Mouse (Mus musculus): Measurements from ENCODE around the gene Hyal1. TPM values are rescaled to one million over a fixed set of nuclear protein-coding genes. Genes with fewer than 3 reads are reported as not detected.
A peak's percentile ranks its signal among the peaks of the same experiment; 100 is the strongest.

The Hyal1 gene
- polyA plus RNA-seq, 1 experiment: 8.3 TPM

DNA sequence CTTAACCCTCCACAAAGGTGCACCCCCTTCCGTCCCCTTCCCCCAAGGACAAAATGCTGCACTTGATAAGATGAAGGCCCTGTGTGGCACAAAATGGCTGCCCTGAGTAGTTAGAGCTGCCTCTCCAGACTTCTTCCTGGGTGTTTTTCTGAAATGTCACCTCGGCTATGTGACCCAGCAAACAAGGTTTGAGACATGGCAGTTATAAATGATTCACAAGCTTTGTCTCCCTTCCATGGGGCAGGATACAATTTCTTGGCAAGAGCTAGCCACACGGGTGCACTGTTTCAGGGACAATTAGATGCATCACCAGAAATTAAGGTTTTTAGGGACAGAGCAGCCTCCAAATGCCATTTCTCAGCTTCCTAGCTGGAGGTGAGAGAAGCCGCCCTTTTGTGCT is 36.3 kb upstream of the Hyal1 start:
- DNase-seq: no peak
- TF ChIP-seq CTCF (IDR thresholded peaks at IDR 0.05; ENCODE audit: borderline replicate concordance, control insufficient read depth, extremely low read depth, insufficient read depth, low read length, poor library complexity) (no peak), POLR2A (IDR thresholded peaks at IDR 0.05; ENCODE audit: control insufficient read depth, extremely low read depth, insufficient read depth, low read length, poor library complexity) (no peak)
- H3K4me3 ChIP-seq (ENCODE audit: control insufficient read depth, insufficient read depth, low read length): no peak overlapping the region
- H3K27me3 ChIP-seq (ENCODE audit: control insufficient read depth, insufficient read depth, low read length): no peaks in the 10 kb centered on the region
- H3K36me3 ChIP-seq (ENCODE audit: control insufficient read depth, insufficient read depth, low read length): peaks cover 17% of the 10 kb centered on the region
- H3K4me1 ChIP-seq (replicated peaks; ENCODE audit: control insufficient read depth, insufficient read depth, low read length): peaks cover 34% of the 10 kb centered on the region
- H3K27ac ChIP-seq (ENCODE audit: control insufficient read depth, insufficient read depth, low read length): no peak overlapping the region
- 87% methylated on average over 4 of the region's 4 CpGs for WGBS

DNA sequence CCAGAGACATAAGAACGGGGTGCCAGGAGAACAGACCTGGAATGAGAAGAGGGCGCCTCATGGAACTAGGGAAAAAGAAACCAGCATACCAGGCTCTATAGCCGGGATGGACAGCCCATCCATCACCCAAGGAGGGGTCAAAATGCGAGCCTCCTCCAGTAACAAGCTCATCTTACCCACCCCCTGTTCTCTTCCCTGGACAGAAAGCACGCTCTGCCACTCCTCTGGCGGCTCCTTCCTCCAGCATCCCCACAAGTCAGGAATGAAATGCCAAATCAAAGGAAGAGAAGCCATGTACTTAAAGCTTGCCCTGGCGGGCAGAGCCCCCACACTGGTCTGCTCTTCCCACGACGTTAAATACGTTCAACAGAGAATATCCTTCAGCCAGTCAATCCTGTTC is 35.7 kb upstream of the Hyal1 start:
- no peak for DNase-seq
- 71% methylated on average over 10 of the region's 10 CpGs for WGBS
- Histone ChIP-seq H3K4me3 (ENCODE audit: control insufficient read depth, insufficient read depth, low read length) (no peak overlapping the region), H3K27me3 (ENCODE audit: control insufficient read depth, insufficient read depth, low read length) (no peaks in the 10 kb centered on the region), H3K4me1 (replicated peaks; ENCODE audit: control insufficient read depth, insufficient read depth, low read length) (peaks cover 32% of the 10 kb centered on the region), H3K36me3 (ENCODE audit: control insufficient read depth, insufficient read depth, low read length) (peaks cover 17% of the 10 kb centered on the region), H3K27ac (ENCODE audit: control insufficient read depth, insufficient read depth, low read length) (no peak overlapping the region)
- TF ChIP-seq POLR2A (IDR thresholded peaks at IDR 0.05; ENCODE audit: control insufficient read depth, extremely low read depth, insufficient read depth, low read length, poor library complexity) (no peak), CTCF (IDR thresholded peaks at IDR 0.05; ENCODE audit: borderline replicate concordance, control insufficient read depth, extremely low read depth, insufficient read depth, low read length, poor library complexity) (no peak)

DNA sequence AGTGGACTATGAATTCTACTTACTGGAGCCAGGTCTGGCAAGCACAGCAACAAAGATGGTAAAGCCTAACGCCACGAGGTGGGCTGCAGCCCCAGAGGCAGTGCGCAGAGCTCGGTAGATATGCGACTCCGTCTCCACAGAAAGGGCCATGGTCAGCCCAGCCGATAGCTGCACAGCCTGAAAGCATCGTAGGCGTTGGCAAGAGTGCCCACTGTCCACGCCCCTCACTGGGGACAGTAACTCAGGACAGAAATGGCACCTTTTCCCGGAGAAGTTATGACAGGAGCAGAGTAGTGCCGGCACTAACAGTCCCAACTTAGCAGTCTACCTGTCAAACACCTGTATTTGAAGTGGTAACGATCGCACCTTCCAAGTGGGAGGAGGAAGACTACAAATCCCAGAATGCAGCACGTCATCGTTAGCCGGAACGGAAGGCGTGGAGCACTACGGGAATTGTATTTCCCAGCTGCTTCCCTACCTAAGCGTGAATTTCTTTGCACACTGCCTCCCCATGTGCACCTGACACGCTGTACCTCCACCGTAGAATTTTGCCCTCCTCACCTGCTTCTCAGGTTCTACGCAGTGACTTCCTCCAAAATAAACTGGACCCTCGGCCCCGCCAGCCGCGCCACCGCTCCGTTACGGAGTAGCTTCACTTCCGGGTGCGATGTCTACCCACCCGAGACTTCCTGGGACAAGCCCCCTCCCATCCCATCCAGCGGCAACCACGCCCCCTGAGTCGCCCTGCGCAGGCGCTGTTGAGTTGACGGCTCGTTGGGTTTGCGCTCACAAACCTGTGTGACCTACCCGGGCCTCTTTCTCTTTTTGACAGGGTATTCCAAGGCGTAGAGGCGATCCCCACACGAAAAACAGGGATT is 35.0 kb upstream of the Hyal1 start, which contains the start of the genes Cyb561d2 and Nprl2:
Gene Cyb561d2, minus strand, starts transcription at position 720 of the 878 bp plus-strand sequence.
Gene Nprl2, plus strand, starts transcription at position 753 of the 878 bp plus-strand sequence.
- Histone ChIP-seq H3K27ac (ENCODE audit: control insufficient read depth, insufficient read depth, low read length) (peak within 1 kb of the TSS; percentile 11; the same call in 1 of the 2 replicates), H3K4me3 (ENCODE audit: control insufficient read depth, insufficient read depth, low read length) (peak within 1 kb of the TSS; percentile 85), H3K36me3 (ENCODE audit: control insufficient read depth, insufficient read depth, low read length) (peaks cover 17% of the 10 kb centered on the region), H3K27me3 (ENCODE audit: control insufficient read depth, insufficient read depth, low read length) (no peaks in the 10 kb centered on the region), H3K4me1 (replicated peaks; ENCODE audit: control insufficient read depth, insufficient read depth, low read length) (peaks cover 32% of the 10 kb centered on the region)
- peak; percentile 97 for DNase-seq
- TF ChIP-seq CTCF (IDR thresholded peaks at IDR 0.05; ENCODE audit: borderline replicate concordance, control insufficient read depth, extremely low read depth, insufficient read depth, low read length, poor library complexity) (no peak), POLR2A (IDR thresholded peaks at IDR 0.05; ENCODE audit: control insufficient read depth, extremely low read depth, insufficient read depth, low read length, poor library complexity) (peak; percentile 74)
- under 1% methylated on average over 46 of the region's 46 CpGs for WGBS

DNA sequence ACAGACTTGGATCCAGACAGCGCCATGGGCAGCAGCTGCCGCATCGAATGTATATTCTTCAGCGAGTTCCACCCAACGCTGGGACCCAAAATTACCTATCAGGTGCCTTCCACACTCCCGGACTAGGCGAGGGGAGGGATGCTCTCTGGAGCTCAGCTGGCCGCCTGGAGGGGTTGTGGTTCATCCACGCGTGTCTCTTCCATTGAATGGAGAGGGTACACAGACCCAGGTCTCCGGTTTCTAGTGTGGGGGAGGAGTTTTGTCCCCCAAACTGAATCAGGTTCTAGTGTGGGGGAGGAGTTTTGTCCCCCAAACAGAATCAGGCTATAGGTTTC is 34.4 kb upstream of the Hyal1 start:
- peaks cover 17% of the 10 kb centered on the region for H3K36me3 ChIP-seq (ENCODE audit: control insufficient read depth, insufficient read depth, low read length)
- H3K27me3 ChIP-seq (ENCODE audit: control insufficient read depth, insufficient read depth, low read length): no peaks in the 10 kb centered on the region
- H3K4me3 ChIP-seq (ENCODE audit: control insufficient read depth, insufficient read depth, low read length): peak overlapping the region; percentile 85
- H3K4me1 ChIP-seq (replicated peaks; ENCODE audit: control insufficient read depth, insufficient read depth, low read length): peaks cover 31% of the 10 kb centered on the region
- WGBS: under 1% methylated on average over 11 of the region's 11 CpGs
- H3K27ac ChIP-seq (ENCODE audit: control insufficient read depth, insufficient read depth, low read length): peak overlapping the region; percentile 11; the same call in 1 of the 2 replicates
- TF ChIP-seq POLR2A (IDR thresholded peaks at IDR 0.05; ENCODE audit: control insufficient read depth, extremely low read depth, insufficient read depth, low read length, poor library complexity) (no peak), CTCF (IDR thresholded peaks at IDR 0.05; ENCODE audit: borderline replicate concordance, control insufficient read depth, extremely low read depth, insufficient read depth, low read length, poor library complexity) (peak; percentile 39; the same call in 1 of the 2 replicates)
- no peak for DNase-seq

- peaks cover 33% of the 10 kb centered on the region for H3K4me1 ChIP-seq (replicated peaks; ENCODE audit: control insufficient read depth, insufficient read depth, low read length)
- no peak for DNase-seq
- H3K27me3 ChIP-seq (ENCODE audit: control insufficient read depth, insufficient read depth, low read length): no peaks in the 10 kb centered on the region
- H3K4me3 ChIP-seq (ENCODE audit: control insufficient read depth, insufficient read depth, low read length): no peak overlapping the region
- H3K36me3 ChIP-seq (ENCODE audit: control insufficient read depth, insufficient read depth, low read length): peaks cover 16% of the 10 kb centered on the region
- WGBS: 60% methylated on average over 8 of the region's 8 CpGs
- no peak overlapping the region for H3K27ac ChIP-seq (ENCODE audit: control insufficient read depth, insufficient read depth, low read length)
- TF ChIP-seq CTCF (IDR thresholded peaks at IDR 0.05; ENCODE audit: borderline replicate concordance, control insufficient read depth, extremely low read depth, insufficient read depth, low read length, poor library complexity) (no peak), POLR2A (IDR thresholded peaks at IDR 0.05; ENCODE audit: control insufficient read depth, extremely low read depth, insufficient read depth, low read length, poor library complexity) (no peak)
These were observed 34.0 kb upstream of the Hyal1 start for GRCm38 (mm10) chr9:107542721-107543120.

DNA sequence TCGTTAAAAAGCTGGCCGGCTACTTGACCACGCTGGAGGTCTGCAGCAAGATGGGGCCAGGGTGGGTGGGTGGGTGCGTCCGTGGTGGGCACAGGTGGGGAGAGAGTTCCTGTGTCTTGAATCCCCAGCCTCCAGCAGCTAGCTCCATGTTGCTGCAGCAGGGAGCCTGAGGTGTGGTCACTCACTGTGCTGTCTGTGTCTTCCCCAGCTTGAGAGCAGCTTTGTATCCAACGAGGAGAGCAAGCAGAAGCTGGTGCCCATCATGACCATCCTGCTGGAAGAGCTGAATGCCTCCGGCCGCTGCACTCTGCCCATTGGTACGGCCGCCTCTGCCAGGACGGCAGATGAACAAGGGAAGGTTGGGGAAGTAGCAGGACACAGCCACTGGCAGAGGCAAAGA is 33.4 kb upstream of the Hyal1 start:
- no peaks in the 10 kb centered on the region for H3K27me3 ChIP-seq (ENCODE audit: control insufficient read depth, insufficient read depth, low read length)
- peaks cover 34% of the 10 kb centered on the region for H3K4me1 ChIP-seq (replicated peaks; ENCODE audit: control insufficient read depth, insufficient read depth, low read length)
- H3K4me3 ChIP-seq (ENCODE audit: control insufficient read depth, insufficient read depth, low read length): no peak overlapping the region
- H3K36me3 ChIP-seq (ENCODE audit: control insufficient read depth, insufficient read depth, low read length): peaks cover 10% of the 10 kb centered on the region
- no peak for TF ChIP-seq POLR2A (IDR thresholded peaks at IDR 0.05; ENCODE audit: control insufficient read depth, extremely low read depth, insufficient read depth, low read length, poor library complexity)
- no peak for TF ChIP-seq CTCF (IDR thresholded peaks at IDR 0.05; ENCODE audit: borderline replicate concordance, control insufficient read depth, extremely low read depth, insufficient read depth, low read length, poor library complexity)
- 96% methylated on average over 11 of the region's 11 CpGs for WGBS
- DNase-seq: no peak
- H3K27ac ChIP-seq (ENCODE audit: control insufficient read depth, insufficient read depth, low read length): no peak overlapping the region

All from thymus, adult 2 months (tissue).